Comparison of ENCODE assay signal across 22 mouse cellular contexts in genomic region chr6:108228601-108229000, GRCm38 (mm10). TPM values are rescaled to one million over a fixed set of nuclear protein-coding genes. Genes with fewer than 3 reads are reported as not detected.
DNase-seq lines count a peak whose midpoint lies in the region; TF ChIP-seq lines count a peak whose summit lies in the region.
"Had no signal": no experiment of that assay in that cellular context is flagged by ENCODE, and none has a peak within 500 bp of the region (broad histone marks: within the 10 kb centered on the region; RNA-seq: fewer than 3 reads in every experiment).

No protein-coding gene starts in this region.

- DNase-seq in heart, adult 11 months = peak; percentile 79
- no peak for DNase-seq in heart, postnatal 36 days
- peak; percentile 31 for DNase-seq in right cerebral cortex, adult 18-20 months
- no peak for DNase-seq in right cerebral cortex, postnatal 4 days
- no peak for DNase-seq in gastrocnemius, postnatal 25 days
- DNase-seq in lung, postnatal 14 days = no peak
- DNase-seq: adrenal gland, postnatal 10 days; adrenal gland, postnatal 36 days; cerebellum, adult 18-20 months; cerebellum, adult 9-10 months; cerebellum, postnatal 14 days; gastrocnemius, postnatal 10 days; heart, adult 18-20 months; heart, postnatal 10 days; heart, postnatal 4 days; kidney, adult 18-20 months had no signal

- H3K9me3 ChIP-seq in ES-Bruce4 (replicated peaks; ENCODE audit: control insufficient read depth, insufficient read depth, low read length, poor library complexity, severe bottlenecking) = no peaks in the 10 kb centered on the region
- H3K9me3 ChIP-seq: forebrain, embryonic 15.5 days; heart, embryonic 12.5 days; heart, embryonic 15.5 days had no signal

- intact Hi-C loops in heart, postnatal 36 days (cut with DNase I) = no loop called here

- TF ChIP-seq CTCF in ES-Bruce4 (IDR thresholded peaks at IDR 0.05; ENCODE audit: low read depth, low read length) = no peak

- no peak overlapping the region for H3K4me3 ChIP-seq in ES-Bruce4 (ENCODE audit: low read depth, low read length)
- H3K4me3 ChIP-seq: forebrain, embryonic 15.5 days; heart, embryonic 12.5 days; heart, embryonic 15.5 days had no signal

- no peak for TF ChIP-seq EP300 in ES-Bruce4 (IDR thresholded peaks at IDR 0.05; ENCODE audit: insufficient read depth, low read depth, low read length)

- no peak for TF ChIP-seq POLR2A in ES-Bruce4 (IDR thresholded peaks at IDR 0.05; ENCODE audit: insufficient read depth, low read length)

- peak overlapping the region; percentile 25; the same call in 1 of the 2 replicates for H3K27ac ChIP-seq in ES-Bruce4 (ENCODE audit: insufficient read depth, low read length)
- H3K27ac ChIP-seq: forebrain, embryonic 15.5 days; heart, embryonic 15.5 days; hindbrain, embryonic 14.5 days; hindbrain, postnatal 0 days had no signal

- no peaks in the 10 kb centered on the region for H3K4me1 ChIP-seq in ES-Bruce4 (ENCODE audit: control insufficient read depth, insufficient read depth, low read length)

- peaks cover 2% of the 10 kb centered on the region; the same call in 1 of the 2 replicates for H3K36me3 ChIP-seq in ES-Bruce4 (ENCODE audit: control insufficient read depth, insufficient read depth, low read length, poor library complexity, severe bottlenecking)
- H3K36me3 ChIP-seq: forebrain, embryonic 15.5 days; heart, embryonic 12.5 days; heart, embryonic 15.5 days had no signal

- 0 out of 2 replicates have a peak overlapping the region, but pooled peaks have one; percentile 40 for H3K9ac ChIP-seq in ES-Bruce4 (ENCODE audit: low read depth, poor library complexity, severe bottlenecking)
- H3K9ac ChIP-seq: forebrain, embryonic 15.5 days; heart, embryonic 12.5 days; heart, embryonic 15.5 days; hindbrain, embryonic 14.5 days had no signal

- H3K27me3 ChIP-seq in ES-Bruce4 (ENCODE audit: control insufficient read depth, insufficient read depth, low read length, poor library complexity, severe bottlenecking) = no peaks in the 10 kb centered on the region
- H3K27me3 ChIP-seq: forebrain, embryonic 15.5 days; heart, embryonic 12.5 days; heart, embryonic 15.5 days had no signal

RNA-seq across cellular contexts. Expression of gene Itpr1, which starts 15.7 kb away (rescaled TPM):
- 10 to 100 TPM; 39.1 to 46.2 TPM for total RNA-seq in heart, postnatal 36 days (2021)
- 42.5 and 50.0 TPM in 2 replicates for polyA plus RNA-seq in ES-Bruce4 (2011; ENCODE audit: insufficient read depth, insufficient read length, low read depth, missing spikeins)
- total RNA-seq in gastrocnemius, postnatal 25 days (2021) = 10 to 100 TPM; 12.3 to 12.5 TPM

RNA-seq across cellular contexts. Expression of gene Sumf1, which starts 43.2 kb away (rescaled TPM):
- 10 to 100 TPM; 14.6 to 15.2 TPM for total RNA-seq in heart, postnatal 36 days (2021)
- 12.8 and 14.3 TPM in 2 replicates for polyA plus RNA-seq in ES-Bruce4 (2011; ENCODE audit: insufficient read depth, insufficient read length, low read depth, missing spikeins)
- total RNA-seq in gastrocnemius, postnatal 25 days (2021) = 1 to 10 TPM; 7.6 to 9.2 TPM

Comparison
In these comparisons a context has a peak if more than half of its experiments do, and no peak if none do; other contexts are left out.
1. DNase-seq: peak in heart, adult 11 months (single experiment) and right cerebral cortex, adult 18-20 months (single experiment); none in heart, postnatal 36 days (0 of 2), right cerebral cortex, postnatal 4 days (single experiment), gastrocnemius, postnatal 25 days (single experiment) and lung, postnatal 14 days (single experiment).